Mouse (Mus musculus) MEL (cell line): ENCODE data around the gene Hltf. TPM values are rescaled to one million over a fixed set of nuclear protein-coding genes. Genes with fewer than 3 reads are reported as not detected.

Source experiments
- DNase-seq: peaks from one replicate; pipeline ENCODE4 v3.0.0; 2011; ENCODE audit warnings: low read depth, low spot score
- H3K27ac ChIP-seq: 2 replicates; pipeline ENCODE4 v1.5.1; 2012; ENCODE audit warnings: low read depth, mild to moderate bottlenecking, control low read depth, low read length, moderate library complexity; ENCODE audit not compliant: control insufficient read depth
- H3K27me3 ChIP-seq, 2 experiments: fragments of 150-350 bp in 1 of 2; sonication (generic) in 1 of 2; 2 replicates each; pipeline ENCODE4 v1.6.1; 2012; ENCODE audit warnings: low read length in 2 of 2, mild to moderate bottlenecking in 2 of 2, improper control_type of control experiment in 1 of 2, moderate library complexity in 1 of 2; ENCODE audit not compliant: insufficient read depth in 2 of 2, control insufficient read depth in 1 of 2
- H3K36me3 ChIP-seq, 2 experiments: 2 replicates each; pipeline ENCODE4 v1.6.1; 2012 to 2014; ENCODE audit warnings: low read length in 2 of 2, improper control_type of control experiment in 1 of 2, inconsistent platforms in 1 of 2, mild to moderate bottlenecking in 1 of 2; ENCODE audit not compliant: insufficient read depth in 2 of 2, control insufficient read depth in 1 of 2
- H3K4me1 ChIP-seq, 2 experiments: fragments of 150-350 bp in 1 of 2; sonication (generic) in 1 of 2; 2 replicates each; pipeline ENCODE4 v1.6.1; 2012; ENCODE audit warnings: low read length in 2 of 2, improper control_type of control experiment in 1 of 2, mild to moderate bottlenecking in 1 of 2; ENCODE audit not compliant: insufficient read depth in 2 of 2, control insufficient read depth in 1 of 2
- H3K4me3 ChIP-seq, 2 experiments: fragments of 150-350 bp in 1 of 2; sonication (generic) in 1 of 2; 2 replicates each; pipeline ENCODE4 v1.5.1; 2012; ENCODE audit warnings: low read depth in 2 of 2, low read length in 2 of 2, mild to moderate bottlenecking in 2 of 2, moderate library complexity in 2 of 2, control low read depth in 1 of 2, improper control_type of control experiment in 1 of 2; ENCODE audit not compliant: control insufficient read depth in 1 of 2, insufficient read depth in 1 of 2
- H3K79me2 ChIP-seq: 2 replicates; pipeline ENCODE4 v1.6.1; 2012; ENCODE audit warnings: mild to moderate bottlenecking, low read length, moderate library complexity; ENCODE audit not compliant: control insufficient read depth, poor library complexity, insufficient read depth
- H3K9ac ChIP-seq: 2 replicates; pipeline ENCODE4 v1.6.1; 2012; ENCODE audit warnings: low read depth, mild to moderate bottlenecking, control low read depth, low read length, moderate library complexity; ENCODE audit not compliant: control insufficient read depth, poor library complexity, severe bottlenecking
- H3K9me3 ChIP-seq: fragments of 150-350 bp; sonication (generic); replicated peaks from 2 replicates; pipeline ENCODE4 v1.6.1; 2012; ENCODE audit warnings: mild to moderate bottlenecking, low read length, improper control_type of control experiment, moderate library complexity; ENCODE audit not compliant: insufficient read depth
- BHLHE40 ChIP-seq: IDR thresholded peaks from 2 replicates; pipeline ENCODE4 v1.6.1; 2012; ENCODE audit warnings: low read depth, mild to moderate bottlenecking, inconsistent platforms, low read length, improper control_type of control experiment, borderline replicate concordance
- CHD1 ChIP-seq: IDR thresholded peaks from 2 replicates; pipeline ENCODE4 v1.6.1; 2012; ENCODE audit warnings: low read depth, mild to moderate bottlenecking, inconsistent platforms, low read length, improper control_type of control experiment
- CTCF ChIP-seq, 3 experiments: IDR thresholded peaks in 2 of 3; conservative IDR thresholded peaks in 1 of 3; 2 replicates each; pipeline ENCODE4 v1.5.1; 2011 to 2012; ENCODE audit warnings: low read length in 3 of 3, low read depth in 2 of 3, mild to moderate bottlenecking in 2 of 3, improper control_type of control experiment in 1 of 3, inconsistent platforms in 1 of 3, mixed read lengths in 1 of 3, moderate library complexity in 1 of 3; ENCODE audit not compliant: control insufficient read depth in 1 of 3, insufficient read depth in 1 of 3, poor library complexity in 1 of 3, severe bottlenecking in 1 of 3
- E2F4 ChIP-seq: IDR thresholded peaks from 2 replicates; pipeline ENCODE4 v1.6.1; 2011; ENCODE audit warnings: low read depth, low read length, improper control_type of control experiment, borderline replicate concordance
- EP300 ChIP-seq, 2 experiments: IDR thresholded peaks; 2 replicates each; pipeline ENCODE4 v1.6.1; 2011; ENCODE audit warnings: improper control_type of control experiment in 2 of 2, low read length in 2 of 2, low read depth in 1 of 2, mild to moderate bottlenecking in 1 of 2
- GABPA ChIP-seq: IDR thresholded peaks from 2 replicates; pipeline ENCODE4 v1.6.1; 2012; ENCODE audit warnings: low read depth, mild to moderate bottlenecking, inconsistent platforms, low read length, improper control_type of control experiment, moderate library complexity
- KAT2A ChIP-seq: conservative IDR thresholded peaks from 2 replicates; pipeline ENCODE4 v1.6.1; 2012; ENCODE audit warnings: low read depth, low read length, improper control_type of control experiment, inconsistent platforms
- MAZ ChIP-seq: IDR thresholded peaks from 2 replicates; pipeline ENCODE4 v1.6.1; 2012; ENCODE audit warnings: low read depth, mild to moderate bottlenecking, inconsistent platforms, low read length, improper control_type of control experiment
- MEF2A ChIP-seq: IDR thresholded peaks from 2 replicates; pipeline ENCODE4 v1.6.1; 2014; ENCODE audit warnings: low read depth, mild to moderate bottlenecking, inconsistent platforms, low read length, improper control_type of control experiment; ENCODE audit not compliant: poor library complexity, insufficient replicate concordance, severe bottlenecking; ENCODE audit errors: extremely low read depth
- MYC ChIP-seq: IDR thresholded peaks from 2 replicates; pipeline ENCODE4 v1.6.1; 2011; ENCODE audit warnings: low read depth, mild to moderate bottlenecking, low read length, improper control_type of control experiment, moderate library complexity
- NELFE ChIP-seq: IDR thresholded peaks from 2 replicates; pipeline ENCODE4 v1.6.1; 2011; ENCODE audit warnings: low read depth, low read length, improper control_type of control experiment
- NRF1 ChIP-seq: IDR thresholded peaks from 2 replicates; pipeline ENCODE4 v1.6.1; 2014; ENCODE audit warnings: low read depth, mild to moderate bottlenecking, inconsistent platforms, low read length, improper control_type of control experiment, moderate library complexity; ENCODE audit not compliant: poor library complexity, insufficient read depth, severe bottlenecking
- POLR2AphosphoS2 ChIP-seq: IDR thresholded peaks from 2 replicates; pipeline ENCODE4 v1.6.1; 2011; ENCODE audit warnings: low read length, improper control_type of control experiment
- POLR2AphosphoS5 ChIP-seq: IDR thresholded peaks from 2 replicates; pipeline ENCODE4 v1.6.1; 2012; ENCODE audit warnings: low read depth, borderline replicate concordance, mild to moderate bottlenecking, inconsistent platforms, low read length, moderate library complexity, mixed read lengths
- RCOR1 ChIP-seq: IDR thresholded peaks from 2 replicates; pipeline ENCODE4 v1.6.1; 2012; ENCODE audit warnings: low read depth, mild to moderate bottlenecking, inconsistent platforms, low read length, improper control_type of control experiment
- SIN3A ChIP-seq: IDR thresholded peaks from 2 replicates; pipeline ENCODE4 v1.6.1; 2012; ENCODE audit warnings: low read length, improper control_type of control experiment, inconsistent platforms
- SMC3 ChIP-seq: IDR thresholded peaks from 2 replicates; pipeline ENCODE4 v1.6.1; 2011; ENCODE audit warnings: low read depth, low read length, improper control_type of control experiment
- TAL1 ChIP-seq: IDR thresholded peaks from 2 replicates; pipeline ENCODE4 v1.6.1; 2012; ENCODE audit warnings: mild to moderate bottlenecking, inconsistent platforms, low read length, moderate library complexity, mixed read lengths
- TCF12 ChIP-seq: IDR thresholded peaks from 2 replicates; pipeline ENCODE4 v1.6.1; 2014; ENCODE audit warnings: low read depth, mild to moderate bottlenecking, inconsistent platforms, low read length, improper control_type of control experiment, moderate library complexity
- USF1 ChIP-seq: IDR thresholded peaks from 2 replicates; pipeline ENCODE4 v1.6.1; 2014; ENCODE audit warnings: low read depth, mild to moderate bottlenecking, inconsistent platforms, low read length, improper control_type of control experiment, moderate library complexity
- USF2 ChIP-seq, 2 experiments: IDR thresholded peaks; 2 replicates each; pipeline ENCODE4 v1.6.1; 2011 to 2012; ENCODE audit warnings: improper control_type of control experiment in 2 of 2, low read length in 2 of 2, borderline replicate concordance in 1 of 2, inconsistent platforms in 1 of 2, low read depth in 1 of 2, mild to moderate bottlenecking in 1 of 2; ENCODE audit not compliant: insufficient read depth in 1 of 2
- ZKSCAN1 ChIP-seq: IDR thresholded peaks from 2 replicates; pipeline ENCODE4 v1.6.1; 2012; ENCODE audit warnings: low read depth, mild to moderate bottlenecking, inconsistent platforms, low read length, improper control_type of control experiment, moderate library complexity
- ZNF384 ChIP-seq: IDR thresholded peaks from 2 replicates; pipeline ENCODE4 v1.6.1; 2012; ENCODE audit warnings: low read depth, mild to moderate bottlenecking, inconsistent platforms, low read length, improper control_type of control experiment
- polyA plus RNA-seq, 2 experiments: library from polyadenylated mRNA; stranded (reverse) in 1 of 2; unstranded in 1 of 2; fragments of >175 nt in 1 of 2; fragments of >200 nt in 1 of 2; gene quantifications; 2 replicates each; pipeline versions ENCODE4 v1.2.1 to v1.2.4; 2012; ENCODE audit warnings: low replicate concordance in 2 of 2, low read depth in 1 of 2; ENCODE audit not compliant: insufficient read length in 2 of 2, insufficient read depth in 1 of 2, missing spikeins in 1 of 2
- total RNA-seq: library from RNA; depleted of rRNA; stranded (reverse); fragments of 300-350 nt; gene quantifications from 2 replicates; pipeline ENCODE4 v1.2.3, GENCODE M21; 2012

Gene Hltf
- total and polyA plus RNA-seq, 3 experiments: 9.8 to 10.0 TPM; not detected in 1

DNA sequence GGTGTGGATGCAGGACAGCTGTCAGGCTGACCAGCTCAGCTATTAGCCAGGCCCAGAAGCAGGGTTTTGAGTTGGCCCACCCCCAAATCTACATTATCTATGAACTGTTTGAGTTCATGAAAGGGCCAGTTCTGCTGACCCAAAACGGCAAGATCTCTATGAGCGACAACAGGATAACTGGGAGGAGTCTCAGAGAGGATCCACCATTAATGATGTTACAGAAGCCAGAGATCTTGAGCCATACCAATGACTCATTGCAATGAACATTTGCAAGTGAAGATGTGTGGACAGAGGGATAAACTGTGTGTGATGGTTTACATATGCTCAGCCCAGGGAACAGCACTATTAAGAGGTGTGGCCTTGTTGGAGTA is 73.7 kb downstream of the Hltf start:
- no peaks in the 10 kb centered on the region for H3K27me3 ChIP-seq
- H3K9me3 ChIP-seq: no peaks in the 10 kb centered on the region
- no peak overlapping the region for H3K27ac ChIP-seq
- H3K4me1 ChIP-seq: no peaks in the 10 kb centered on the region
- no peak for TF ChIP-seq SIN3A
- no peak for TF ChIP-seq POLR2AphosphoS2
- TF ChIP-seq SMC3: no peak
- TF ChIP-seq CTCF (IDR thresholded peaks at IDR 0.05 in 2 of 3, conservative IDR thresholded peaks at IDR 0.05 in 1 of 3; ENCODE audit: control insufficient read depth in 1 of 3, insufficient read depth in 1 of 3, low read depth in 2 of 3, low read length in 3 of 3, poor library complexity in 1 of 3, severe bottlenecking in 1 of 3): no peak
- TF ChIP-seq MEF2A: no peak
- no peak for TF ChIP-seq ZNF384
- H3K4me3 ChIP-seq: no peak overlapping the region
- no peak overlapping the region for H3K9ac ChIP-seq
- H3K79me2 ChIP-seq: no peaks in the 10 kb centered on the region
- H3K36me3 ChIP-seq: peaks cover 0 to 2% of the 10 kb centered on the region in 2 experiments; a peak in 1 of 4 replicates
- DNase-seq: no peak

DNA sequence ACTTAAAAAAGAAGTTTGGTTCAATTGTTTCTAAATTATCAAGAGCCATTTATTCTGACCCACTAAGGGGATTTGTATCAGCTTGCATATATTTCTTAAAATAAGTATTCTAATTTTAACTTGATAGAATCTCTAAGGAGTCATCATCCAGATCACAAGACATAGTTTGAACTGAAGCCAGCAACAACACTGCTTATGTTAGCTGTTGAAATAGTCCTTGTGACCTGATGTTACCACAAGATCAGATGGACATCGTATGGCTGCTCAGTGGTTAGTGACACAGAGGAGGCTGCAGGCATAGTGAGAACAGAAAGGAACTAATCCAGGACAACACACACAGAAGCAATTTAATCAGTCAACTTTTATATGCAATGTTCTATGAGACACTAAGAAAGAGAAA is 75.1 kb downstream of the Hltf start:
- Histone ChIP-seq H3K4me3 (no peak overlapping the region), H3K9ac (no peak overlapping the region), H3K79me2 (no peaks in the 10 kb centered on the region), H3K9me3 (no peaks in the 10 kb centered on the region), H3K4me1 (no peaks in the 10 kb centered on the region), H3K27me3 (no peaks in the 10 kb centered on the region), H3K27ac (no peak overlapping the region), H3K36me3 (no peaks in the 10 kb centered on the region; a peak in 1 of 4 replicates)
- DNase-seq: no peak
- TF ChIP-seq MAZ: no peak

DNA sequence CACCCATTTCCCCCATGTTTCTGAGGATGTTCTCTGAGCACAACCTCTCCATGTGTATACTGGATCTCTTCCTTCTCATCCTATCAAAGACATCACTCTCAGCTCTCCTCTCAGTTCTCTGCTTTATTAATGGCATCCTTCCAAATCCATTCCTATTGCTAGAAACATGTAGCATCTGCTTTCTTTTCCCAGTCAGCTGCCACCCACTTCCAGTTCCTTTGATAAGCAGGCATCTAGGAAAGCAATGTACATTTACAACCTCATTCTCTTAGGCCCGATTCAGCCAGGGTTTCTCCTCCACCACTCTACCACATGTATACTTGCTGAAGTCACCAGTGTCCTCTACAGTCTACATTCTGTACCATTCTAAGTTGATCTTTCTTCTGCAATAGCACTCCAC is 76.1 kb downstream of the Hltf start:
- Histone ChIP-seq H3K79me2 (no peaks in the 10 kb centered on the region), H3K36me3 (no peaks in the 10 kb centered on the region; a peak in 1 of 4 replicates), H3K27ac (no peak overlapping the region), H3K4me3 (no peak overlapping the region), H3K9me3 (no peaks in the 10 kb centered on the region), H3K27me3 (no peaks in the 10 kb centered on the region), H3K9ac (no peak overlapping the region), H3K4me1 (no peaks in the 10 kb centered on the region)
- DNase-seq: no peak
- TF ChIP-seq MAZ (no peak), ZNF384 (no peak), SIN3A (no peak), POLR2AphosphoS5 (no peak), KAT2A (no peak), NELFE (no peak), RCOR1 (no peak), ZKSCAN1 (no peak), BHLHE40 (no peak), CHD1 (no peak), USF2 (IDR thresholded peaks at IDR 0.05; ENCODE audit: borderline replicate concordance in 1 of 2, insufficient read depth in 1 of 2, low read depth in 1 of 2, low read length in 2 of 2) (no peak), E2F4 (no peak), TCF12 (no peak), GABPA (no peak), MYC (no peak), USF1 (no peak), NRF1 (no peak), EP300 (IDR thresholded peaks at IDR 0.05; ENCODE audit: low read depth in 1 of 2, low read length in 2 of 2) (no peak), TAL1 (no peak)
